Mouse (Mus musculus) retina, postnatal 7 days (tissue): ENCODE measurements at regions not wholly inside any gene's neighbourhood (a gene's known extent, or its start where the extent isn't known, plus 50 kb on each side); places are given as distances from the start of the nearest gene placed in this dataset.

Experiments used
- DNase-seq: peaks from one replicate; pipeline ENCODE4 v3.0.0-alpha.2; 2012; ENCODE audit warnings: low read depth, low spot score

- DNase-seq, result no peak
Measured at GRCm38 (mm10) chr4:142967604-142968003, 245.2 kb downstream of the Prdm2 start.

DNA sequence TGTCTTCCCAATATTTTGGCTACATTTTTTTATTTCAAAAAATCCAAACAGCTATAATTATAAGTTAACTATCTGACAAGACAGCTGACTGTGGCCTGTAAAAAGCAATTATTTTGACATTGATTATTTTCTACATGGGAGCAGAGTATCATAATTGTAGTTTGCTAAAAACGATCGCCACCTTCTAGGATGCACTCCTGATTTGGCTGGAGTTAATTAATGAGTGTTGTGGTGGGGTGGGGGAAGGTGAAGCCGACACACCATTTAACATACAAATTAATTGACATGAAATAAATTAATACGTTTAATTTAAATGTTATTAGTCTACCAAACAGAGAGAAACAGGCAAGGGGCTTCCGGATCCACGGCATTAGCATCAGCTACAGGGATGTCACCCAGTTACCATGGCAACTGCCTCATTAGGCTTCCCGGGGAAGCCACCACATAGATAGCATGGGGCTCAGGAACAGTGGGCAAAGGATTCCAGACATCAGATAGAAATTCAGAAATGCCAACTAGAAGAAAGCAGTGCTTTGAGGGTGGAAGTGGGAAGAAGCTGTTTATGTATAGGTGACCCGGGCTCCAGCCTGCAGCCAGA lies 255.9 kb downstream of the Prdm2 start:
- DNase-seq, result peak; percentile 27

GRCm38 (mm10) chr4:142956376-142956775 lies 256.4 kb downstream of the Prdm2 start:
- DNase-seq, result no peak

GRCm38 (mm10) chr4:142953724-142954123 lies 259.1 kb downstream of the Prdm2 start:
- no peak for DNase-seq

DNA sequence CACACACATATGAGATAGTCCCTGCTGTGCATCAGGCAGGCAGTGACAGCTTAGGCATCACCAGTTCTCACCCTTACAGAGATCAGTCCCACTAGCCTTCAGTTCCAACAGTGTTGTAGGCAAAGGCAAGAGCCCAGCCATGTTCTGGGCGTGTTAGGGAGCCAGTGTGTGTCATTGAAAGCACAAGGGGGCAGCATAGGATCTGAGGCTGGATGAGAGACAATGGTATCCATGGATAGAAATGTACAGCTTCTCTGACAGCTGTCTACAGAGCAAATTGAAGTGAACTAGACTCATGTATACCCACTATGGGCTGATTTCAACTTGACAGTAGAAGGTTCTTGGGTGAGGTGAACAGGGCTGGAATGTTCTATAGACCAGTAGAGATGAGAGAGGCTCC lies 259.9 kb downstream of the Prdm2 start:
- DNase-seq, result no peak

GRCm38 (mm10) chr4:142947673-142948072 lies 265.1 kb downstream of the Prdm2 start:
- DNase-seq, result no peak

DNA sequence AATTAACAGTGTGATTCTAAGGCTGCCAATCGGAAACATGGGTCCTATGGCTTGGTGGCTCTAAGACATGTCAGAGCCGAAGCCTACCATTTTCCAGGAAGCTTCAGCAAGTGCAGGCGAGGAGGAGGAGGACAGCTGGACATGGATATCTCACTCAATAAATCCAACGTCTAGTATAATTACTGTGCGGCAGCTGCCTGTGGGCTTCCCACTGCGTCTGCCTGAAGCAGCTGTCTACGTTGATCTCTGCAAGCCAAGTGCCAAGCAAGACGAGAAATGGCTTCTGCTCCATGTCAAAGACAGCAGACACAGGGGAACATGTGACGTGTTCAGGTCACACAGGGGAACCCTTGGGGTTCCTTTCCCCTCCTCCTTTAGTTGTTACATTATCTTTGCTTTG lies 279.2 kb downstream of the Prdm2 start:
- DNase-seq, result no peak

- DNase-seq, result no peak
Measured at GRCm38 (mm10) chr4:142929245-142929644, 283.6 kb downstream of the Prdm2 start.

- no peak for DNase-seq
Measured at GRCm38 (mm10) chr4:142927328-142928108, 285.3 kb downstream of the Prdm2 start.

GRCm38 (mm10) chr4:142925111-142925510 lies 287.7 kb downstream of the Prdm2 start:
- DNase-seq, result no peak

GRCm38 (mm10) chr4:142909355-142909947 lies 303.3 kb downstream of the Prdm2 start:
- no peak for DNase-seq

DNA sequence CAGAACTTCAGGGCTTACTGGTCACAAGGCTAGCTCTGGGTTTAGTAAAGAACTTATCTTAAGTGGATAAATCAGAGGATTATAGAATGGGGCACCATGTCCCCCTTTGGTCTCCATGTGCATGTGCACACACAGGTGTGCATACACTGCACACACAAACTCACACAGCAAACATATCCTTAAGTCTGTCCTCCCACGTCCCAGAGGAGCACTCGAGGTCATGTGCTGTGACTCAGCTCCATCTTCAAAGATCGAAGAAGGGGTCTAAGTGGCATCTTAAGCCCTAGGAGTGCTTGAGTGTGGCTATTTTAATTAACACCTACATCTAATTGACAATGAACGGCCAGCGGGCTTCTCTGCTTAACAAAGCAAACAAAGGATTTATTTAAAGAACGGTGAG lies 304.0 kb downstream of the Prdm2 start:
- no peak for DNase-seq

DNA sequence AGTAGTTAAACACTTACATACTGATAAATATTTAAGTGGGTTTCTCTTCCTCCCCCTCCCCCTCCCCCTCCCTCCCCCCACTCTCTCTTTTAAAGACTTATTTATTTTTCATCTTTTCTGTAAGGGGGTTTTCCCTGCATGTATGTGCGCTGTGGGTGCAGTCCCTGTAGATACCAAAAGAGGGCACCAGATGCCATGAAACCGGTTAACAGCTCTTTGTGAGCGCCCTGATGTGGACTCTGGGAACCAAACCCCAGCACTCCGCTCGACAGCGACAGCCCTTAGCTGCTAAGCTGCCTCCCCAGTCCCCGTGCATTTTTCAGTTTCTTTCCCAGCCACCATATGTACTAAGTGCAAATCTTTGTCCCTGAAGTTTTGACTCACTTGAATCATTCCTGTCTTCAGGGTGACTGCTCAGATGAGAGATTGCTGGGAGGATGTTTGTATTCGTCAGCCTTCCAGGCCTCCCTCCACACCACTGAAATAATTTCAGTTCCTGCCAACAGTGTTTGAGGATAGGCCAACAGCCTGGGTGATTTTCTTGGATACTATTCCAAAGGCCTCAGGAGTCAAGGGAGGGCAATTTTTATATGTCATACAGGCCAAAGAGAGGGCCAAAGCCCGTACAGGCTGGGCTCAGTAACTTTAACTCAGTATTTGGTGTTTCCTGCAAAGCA lies 309.3 kb downstream of the Prdm2 start:
- DNase-seq, result no peak

DNA sequence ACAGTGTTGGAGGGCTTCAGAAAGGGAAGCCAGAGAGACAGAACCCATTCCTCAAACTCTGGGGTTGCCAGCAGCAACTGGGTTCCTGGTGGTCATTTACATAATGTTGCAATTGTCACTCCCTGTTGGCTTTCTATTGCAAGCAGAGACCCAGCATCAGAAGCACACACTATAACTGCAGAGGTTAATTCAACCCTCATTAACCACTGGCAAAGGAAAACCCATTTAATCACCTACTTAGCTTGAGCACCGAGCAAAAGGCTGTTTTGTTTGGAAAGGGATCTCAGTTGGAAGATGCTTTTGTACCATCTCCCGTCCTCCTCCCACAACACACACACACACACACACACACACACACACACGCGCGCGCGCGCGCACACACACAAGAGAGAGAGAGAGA lies 312.0 kb downstream of the Prdm2 start:
- no peak for DNase-seq

DNA sequence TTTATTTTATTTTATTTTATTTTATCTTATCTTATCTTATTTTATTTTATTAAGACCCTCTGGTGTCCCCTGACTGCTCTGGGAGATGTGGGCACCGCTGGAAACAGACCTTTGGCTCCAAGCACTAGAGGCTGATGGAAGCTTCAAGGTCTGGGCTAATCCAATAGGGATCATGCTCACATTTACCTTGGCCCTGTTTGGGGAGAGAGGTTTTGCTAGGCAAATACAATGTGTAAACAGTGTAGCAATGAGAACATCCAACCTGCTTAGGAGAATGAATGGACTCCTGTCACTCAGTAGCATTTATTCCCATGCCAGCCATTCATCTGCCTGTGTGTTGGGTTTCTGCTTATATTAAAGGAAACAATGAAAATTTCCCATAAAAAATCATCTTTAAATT lies 313.8 kb downstream of the Prdm2 start:
- no peak for DNase-seq

GRCm38 (mm10) chr4:142890711-142891110 lies 322.1 kb downstream of the Prdm2 start:
- DNase-seq, result no peak

DNA sequence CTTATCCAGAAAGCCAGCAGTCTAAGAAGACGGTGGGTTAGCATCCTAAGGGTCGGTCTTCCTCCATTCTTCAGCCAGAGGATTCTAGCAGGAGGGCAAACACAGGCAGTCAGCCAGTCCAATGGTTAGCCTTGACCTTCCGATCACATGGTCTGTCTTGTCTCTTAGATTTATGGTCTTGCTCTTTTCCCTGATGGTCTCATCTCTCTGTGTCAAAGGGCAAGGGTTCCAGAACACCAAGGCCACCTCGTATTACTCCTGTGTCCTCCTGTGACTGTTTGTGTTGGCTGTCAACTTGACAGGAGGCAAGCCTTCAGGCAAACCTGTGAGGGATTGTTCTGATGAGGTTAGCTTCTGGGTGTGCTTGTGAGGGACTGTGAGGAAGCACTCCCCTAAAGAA lies 323.9 kb downstream of the Prdm2 start:
- no peak for DNase-seq

DNA sequence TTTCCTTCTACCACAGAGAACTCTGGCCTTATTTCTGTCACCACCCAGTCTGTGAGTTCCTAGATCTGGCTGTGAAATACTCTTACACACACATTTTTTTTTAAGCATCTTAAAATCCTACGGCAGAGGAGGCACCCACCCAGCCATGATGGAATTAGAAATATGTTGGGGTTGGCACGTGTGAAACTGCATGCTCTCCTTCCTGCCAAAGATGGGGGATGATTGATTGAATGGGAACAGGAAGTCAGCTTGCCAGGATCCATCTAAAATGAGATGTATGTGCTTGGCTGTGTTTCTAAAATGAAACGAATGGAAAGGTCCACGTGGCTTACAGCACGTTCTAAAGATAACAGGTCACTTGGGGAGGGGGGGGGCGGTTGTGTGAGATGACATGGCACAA lies 324.9 kb downstream of the Prdm2 start:
- DNase-seq, result no peak

- DNase-seq, result peak; percentile 58
Measured at GRCm38 (mm10) chr4:142880323-142880759, 332.5 kb downstream of the Prdm2 start.

DNA sequence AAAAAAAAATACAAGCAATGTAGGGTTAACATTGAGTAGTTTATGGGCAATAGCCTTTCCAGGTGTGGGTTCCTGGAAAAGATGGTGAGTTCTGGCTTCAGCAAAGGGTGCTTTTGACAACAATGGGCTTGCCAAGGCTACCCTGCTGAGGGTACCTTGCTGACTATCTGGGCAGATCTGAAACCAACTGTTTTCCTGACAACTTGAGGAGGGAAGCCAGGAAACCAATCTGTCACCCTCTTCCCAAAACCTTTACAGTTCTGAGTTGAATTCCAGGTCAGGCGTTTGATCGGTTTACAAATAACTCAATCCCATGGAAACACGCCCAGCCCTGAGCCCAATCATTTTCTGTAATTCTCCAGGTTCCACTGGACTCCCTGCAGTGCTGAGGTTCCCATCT lies 336.6 kb downstream of the Prdm2 start:
- no peak for DNase-seq

DNA sequence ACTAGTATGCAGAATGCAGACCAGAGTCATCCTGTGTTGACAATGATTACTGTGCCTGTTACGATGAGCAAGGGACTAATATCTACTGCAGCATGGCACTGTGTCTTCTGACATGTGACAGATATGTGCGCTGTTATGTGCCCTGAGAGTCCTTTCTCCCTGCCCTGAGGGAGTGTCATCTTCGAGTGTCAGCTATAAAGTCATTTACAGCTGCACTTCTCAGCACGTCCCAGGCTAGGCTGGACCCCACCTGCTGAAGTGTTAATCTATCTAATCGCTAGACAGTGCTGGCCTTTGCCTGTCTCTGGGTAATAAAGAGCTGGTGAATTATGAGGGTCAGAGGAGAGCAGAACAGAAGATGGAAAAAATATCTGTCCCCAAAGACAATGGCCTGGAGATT lies 337.7 kb downstream of the Prdm2 start:
- DNase-seq, result no peak

GRCm38 (mm10) chr4:142866341-142866740 lies 346.5 kb downstream of the Prdm2 start:
- no peak for DNase-seq
